Mouse (Mus musculus) ES-E14 (cell line): ENCODE results near the gene Carns1. TPM values are rescaled to one million over a fixed set of nuclear protein-coding genes. Genes with fewer than 3 reads are reported as not detected.

Source experiments
- DNase-seq: peaks from one replicate; pipeline ENCODE4 v3.0.0-alpha.2; 2013; ENCODE audit warnings: low read depth, low spot score
- H3K27ac ChIP-seq: 2 replicates; pipeline ENCODE4 v1.5.1; 2012; ENCODE audit warnings: low read depth, mild to moderate bottlenecking, low read length, moderate library complexity, mixed read lengths; ENCODE audit not compliant: poor library complexity, insufficient read depth, severe bottlenecking
- H3K36me3 ChIP-seq: 2 replicates; pipeline ENCODE4 v1.6.1; 2012; ENCODE audit warnings: mild to moderate bottlenecking, low read length, moderate library complexity, mixed read lengths; ENCODE audit not compliant: control insufficient read depth, poor library complexity, insufficient read depth, severe bottlenecking
- H3K4me1 ChIP-seq, 2 experiments: fragments of 150-350 bp in 1 of 2; sonication (generic) in 1 of 2; 2 replicates each; pipeline ENCODE4 v1.6.1; 2012; ENCODE audit warnings: low read length in 2 of 2, mild to moderate bottlenecking in 1 of 2, mixed read lengths in 1 of 2; ENCODE audit not compliant: control insufficient read depth in 2 of 2, insufficient read depth in 2 of 2, poor library complexity in 1 of 2
- H3K4me3 ChIP-seq, 2 experiments: fragments of 150-350 bp in 1 of 2; sonication (generic) in 1 of 2; 2 replicates each; pipeline ENCODE4 v1.5.1; 2012; ENCODE audit warnings: low read length in 2 of 2, low read depth in 1 of 2, mild to moderate bottlenecking in 1 of 2, mixed read lengths in 1 of 2; ENCODE audit not compliant: insufficient read depth in 1 of 2, poor library complexity in 1 of 2, severe bottlenecking in 1 of 2
- H3K9ac ChIP-seq: 2 replicates; pipeline ENCODE4 v1.6.1; 2012; ENCODE audit warnings: low read depth, mild to moderate bottlenecking, low read length, mixed read lengths; ENCODE audit not compliant: poor library complexity, insufficient read depth, severe bottlenecking
- H3K9me3 ChIP-seq: fragments of 150-350 bp; sonication (generic); 2 replicates; pipeline ENCODE4 v1.6.1; 2012; ENCODE audit warnings: low read depth, mild to moderate bottlenecking, low read length; ENCODE audit not compliant: control insufficient read depth, insufficient read depth
- CHD2 ChIP-seq: IDR thresholded peaks from 2 replicates; pipeline ENCODE4 v1.6.1; 2014; ENCODE audit warnings: mild to moderate bottlenecking, low read depth, low read length, inconsistent platforms
- HCFC1 ChIP-seq: IDR thresholded peaks from 2 replicates; pipeline ENCODE4 v1.6.1; 2012; ENCODE audit warnings: low read length, inconsistent platforms, borderline replicate concordance; ENCODE audit not compliant: insufficient read depth
- MAFK ChIP-seq: IDR thresholded peaks from 2 replicates; pipeline ENCODE4 v1.6.1; 2014; ENCODE audit warnings: mild to moderate bottlenecking, low read depth, low read length, inconsistent platforms; ENCODE audit not compliant: insufficient read depth
- ZC3H11A ChIP-seq: IDR thresholded peaks from 2 replicates; pipeline ENCODE4 v1.6.1; 2012; ENCODE audit warnings: low read depth, mild to moderate bottlenecking, inconsistent platforms, low read length, borderline replicate concordance
- ZNF384 ChIP-seq: IDR thresholded peaks from 2 replicates; pipeline ENCODE4 v1.6.1; 2012; ENCODE audit warnings: low read depth, low read length, inconsistent platforms
- in situ Hi-C, 2 experiments: fragments of 600-800 bp; cut with MboI; formaldehyde crosslinking; loops; one replicate each; pipeline ENCODE4 v1.15.1; 2025; ENCODE audit warnings: low sequenced_read_pairs in 2 of 2, inconsistent platforms in 1 of 2; ENCODE audit not compliant: unreplicated experiment in 2 of 2
- total RNA-seq: library from RNA; depleted of rRNA; stranded (reverse); fragments of 300-350 nt; gene quantifications from 2 replicates; pipeline ENCODE4 v1.2.3, GENCODE M21; 2012

The Carns1 gene
- total RNA-seq, 1 experiment = 2.3 TPM

- DNase-seq = no peak
- H3K4me3 ChIP-seq = no peak overlapping the region
- H3K4me1 ChIP-seq = peaks cover 3 to 60% of the 10 kb centered on the region in 2 experiments
- H3K27ac ChIP-seq = no peak overlapping the region
- peaks cover 25% of the 10 kb centered on the region for H3K36me3 ChIP-seq
- TF ChIP-seq HCFC1 = no peak
- no peak for TF ChIP-seq MAFK
- no peak for TF ChIP-seq ZC3H11A
- no peak for TF ChIP-seq ZNF384
- in situ Hi-C loops = no loop called here
- no peak overlapping the region for H3K9ac ChIP-seq
- no peaks in the 10 kb centered on the region for H3K9me3 ChIP-seq
Measured at GRCm38 (mm10) chr19:4151898-4152297, 23.4 kb downstream of the Carns1 start.

DNA sequence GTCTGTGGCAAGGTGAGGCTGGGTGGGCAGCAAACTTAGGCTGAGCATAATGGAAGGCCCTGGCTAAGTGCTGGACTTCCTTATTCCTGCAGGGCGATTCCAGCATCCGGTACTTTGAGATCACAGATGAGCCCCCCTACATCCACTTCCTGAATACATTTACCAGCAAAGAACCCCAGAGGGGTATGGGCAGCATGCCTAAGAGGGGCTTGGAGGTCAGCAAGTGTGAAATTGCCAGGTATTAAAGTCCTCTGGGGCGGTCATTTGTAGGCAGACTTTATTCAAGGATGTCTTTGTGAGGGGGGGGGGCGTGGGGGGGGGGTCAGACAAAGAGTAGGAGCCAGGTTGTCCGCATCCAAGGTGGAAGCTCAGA lies 23.8 kb downstream of the Carns1 start:
- H3K4me3 ChIP-seq = no peak overlapping the region
- peaks cover 25% of the 10 kb centered on the region for H3K36me3 ChIP-seq
- DNase-seq = no peak
- H3K9me3 ChIP-seq = no peaks in the 10 kb centered on the region
- H3K4me1 ChIP-seq = peaks cover 3 to 60% of the 10 kb centered on the region in 2 experiments
- no peak overlapping the region for H3K27ac ChIP-seq
- TF ChIP-seq HCFC1 (no peak), MAFK (no peak), ZC3H11A (no peak), CHD2 (no peak), ZNF384 (no peak)
- no peak overlapping the region for H3K9ac ChIP-seq
- in situ Hi-C loops = no loop called here

DNA sequence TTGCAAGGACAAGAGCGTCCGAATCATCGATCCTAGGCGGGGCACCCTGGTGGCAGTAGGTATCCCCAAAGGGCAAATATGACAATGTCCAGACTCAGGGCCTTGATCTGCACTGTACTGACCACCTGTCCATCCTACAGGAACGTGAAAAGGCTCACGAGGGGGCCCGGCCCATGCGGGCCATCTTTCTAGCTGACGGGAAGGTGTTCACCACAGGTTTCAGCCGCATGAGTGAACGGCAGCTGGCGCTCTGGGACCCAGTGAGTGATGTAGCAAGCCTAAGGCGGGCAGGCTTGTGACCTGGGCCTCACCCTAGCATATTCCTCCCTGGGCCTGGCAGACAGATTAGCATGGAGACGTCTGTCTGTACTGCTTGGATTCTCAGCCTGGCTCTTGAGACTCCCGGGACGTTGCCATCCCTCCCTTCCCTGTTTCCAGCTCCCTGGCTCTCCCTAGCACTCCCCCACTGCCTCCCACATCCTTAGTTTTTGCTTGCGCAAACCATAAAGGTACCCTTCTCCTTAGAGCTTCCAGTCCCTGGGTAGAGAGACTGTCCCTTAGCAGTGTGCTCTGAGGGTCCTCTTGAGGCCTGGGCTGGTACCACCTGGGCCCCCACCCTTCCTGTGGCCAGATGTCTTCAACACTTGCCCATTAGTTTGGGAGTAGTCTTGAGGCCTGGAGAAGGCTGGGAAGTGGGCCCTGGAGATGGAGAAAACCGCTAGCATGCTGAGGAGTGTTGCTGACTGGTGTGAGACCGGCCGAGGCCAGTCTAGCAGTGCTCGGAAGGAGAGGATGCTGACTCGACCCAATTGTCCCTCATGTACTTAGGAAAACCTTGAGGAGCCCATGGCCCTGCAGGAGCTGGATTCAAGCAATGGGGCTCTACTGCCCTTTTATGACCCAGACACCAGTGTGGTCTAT lies 24.5 kb downstream of the Carns1 start:
- H3K4me1 ChIP-seq = peaks cover 3 to 57% of the 10 kb centered on the region in 2 experiments
- no peak for DNase-seq
- in situ Hi-C loops = no loop called here
- peaks cover 25% of the 10 kb centered on the region for H3K36me3 ChIP-seq
- no peak overlapping the region for H3K4me3 ChIP-seq
- no peak for TF ChIP-seq MAFK
- TF ChIP-seq CHD2 = no peak
- TF ChIP-seq ZNF384 = no peak
- no peak for TF ChIP-seq HCFC1
- no peak for TF ChIP-seq ZC3H11A
- no peak overlapping the region for H3K9ac ChIP-seq
- no peaks in the 10 kb centered on the region for H3K9me3 ChIP-seq
- no peak overlapping the region for H3K27ac ChIP-seq

DNA sequence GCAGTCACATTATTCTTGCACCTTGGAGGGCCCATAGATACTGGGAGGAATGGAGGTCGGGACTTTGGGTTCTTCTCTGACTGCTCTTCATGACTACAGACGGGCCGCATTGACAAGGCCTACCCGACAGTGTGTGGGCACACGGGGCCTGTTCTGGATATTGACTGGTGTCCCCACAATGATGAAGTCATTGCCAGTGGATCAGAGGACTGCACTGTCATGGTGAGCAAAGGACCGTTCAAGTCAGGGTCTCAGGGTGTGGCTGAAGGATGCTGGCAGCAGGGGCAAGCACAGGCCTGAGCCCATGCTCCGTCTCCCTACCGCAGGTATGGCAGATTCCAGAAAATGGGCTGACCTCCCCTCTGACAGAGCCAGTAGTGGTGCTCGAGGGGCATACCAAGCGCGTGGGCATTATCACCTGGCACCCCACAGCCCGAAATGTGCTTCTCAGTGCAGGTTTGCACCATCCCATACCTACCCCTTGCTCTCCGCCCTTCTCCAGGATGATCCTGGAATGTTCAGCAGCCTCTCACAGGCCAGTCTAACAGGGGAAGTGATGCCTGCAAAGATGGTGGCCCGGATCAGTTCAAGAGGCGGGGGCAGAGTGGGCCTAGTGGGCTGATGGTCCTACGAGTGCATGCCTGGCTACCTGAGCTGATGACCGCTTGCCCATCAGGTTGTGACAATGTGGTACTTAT lies 25.4 kb downstream of the Carns1 start:
- TF ChIP-seq MAFK = no peak
- TF ChIP-seq ZNF384 = no peak
- no peak for TF ChIP-seq CHD2
- TF ChIP-seq HCFC1 = no peak
- no peak for TF ChIP-seq ZC3H11A
- H3K9me3 ChIP-seq = no peaks in the 10 kb centered on the region
- H3K4me3 ChIP-seq = 0 out of 4 replicates have a peak overlapping the region, but pooled peaks of 1 of the 2 experiments have one; percentile 2
- H3K4me1 ChIP-seq = peaks cover 3 to 54% of the 10 kb centered on the region in 2 experiments
- in situ Hi-C loops = no loop called here
- H3K27ac ChIP-seq = no peak overlapping the region
- H3K36me3 ChIP-seq = peaks cover 25% of the 10 kb centered on the region
- peak overlapping the region; percentile 15; the same call in 1 of the 2 replicates for H3K9ac ChIP-seq
- DNase-seq = no peak
